Mouse (Mus musculus) left cerebral cortex, postnatal 25 days (tissue): ENCODE results near the gene Fam131c. TPM values are rescaled to one million over a fixed set of nuclear protein-coding genes. Genes with fewer than 3 reads are reported as not detected.

ENCODE experiments used
- DNase-seq, 2 experiments: peaks; one replicate each; pipeline ENCODE4 v3.0.0; 2022; ENCODE audit warnings: low spot score in 2 of 2, mixed read lengths in 1 of 2
- intact Hi-C: fragments of 180-260 bp; cut with DNase I; formaldehyde crosslinking; loops from one replicate; pipeline ENCODE4 v1.15.1; 2025
- total RNA-seq, 2 experiments: library from RNA; stranded (reverse); gene quantifications; 2 replicates each; pipeline ENCODE4 v1.2.3; 2021

Gene Fam131c
- 1 to 10 TPM; 3.1 to 3.5 TPM for total RNA-seq

GRCm38 (mm10) chr4:141367997-141368791 lies at the start of gene Fam131c:
Fam131c (plus strand) TSS chr4:141368220.
- no peak for DNase-seq
- intact Hi-C loops = no loop called here

- intact Hi-C loops = no loop called here
- DNase-seq = no peak
Observed at GRCm38 (mm10) chr4:141322526-141322925, 45.5 kb upstream of the Fam131c start.

GRCm38 (mm10) chr4:141324771-141325191 lies 43.2 kb upstream of the Fam131c start:
- DNase-seq = no peak
- intact Hi-C loops = no loop called here

GRCm38 (mm10) chr4:141325636-141326035 lies 42.4 kb upstream of the Fam131c start:
- intact Hi-C loops = no loop called here
- DNase-seq = no peak

- intact Hi-C loops = no loop called here
- no peak for DNase-seq
Observed at GRCm38 (mm10) chr4:141327075-141327474, 40.9 kb upstream of the Fam131c start.

GRCm38 (mm10) chr4:141328742-141329141 lies 39.3 kb upstream of the Fam131c start:
- intact Hi-C loops = no loop called here
- no peak for DNase-seq

- no peak for DNase-seq
Observed at GRCm38 (mm10) chr4:141329968-141330367, 38.1 kb upstream of the Fam131c start.

GRCm38 (mm10) chr4:141331446-141331845 lies 36.6 kb upstream of the Fam131c start:
- intact Hi-C loops = no loop called here
- DNase-seq = no peak

More at GRCm38 (mm10) chr4:141329968-141330367, 38.1 kb upstream of the Fam131c start:
- intact Hi-C loops = no loop called here

GRCm38 (mm10) chr4:141332258-141332657 lies 35.8 kb upstream of the Fam131c start:
- intact Hi-C loops = no loop called here
- DNase-seq = no peak

- DNase-seq = no peak
- intact Hi-C loops = no loop called here
Observed at GRCm38 (mm10) chr4:141334695-141335094, 33.3 kb upstream of the Fam131c start.

GRCm38 (mm10) chr4:141335263-141335796 lies 32.7 kb upstream of the Fam131c start:
- intact Hi-C loops = no loop called here
- DNase-seq = no peak

GRCm38 (mm10) chr4:141336196-141336595 lies 31.8 kb upstream of the Fam131c start:
- no peak for DNase-seq
- intact Hi-C loops = no loop called here

GRCm38 (mm10) chr4:141337986-141338385 lies 30.0 kb upstream of the Fam131c start:
- intact Hi-C loops = no loop called here
- DNase-seq = no peak

GRCm38 (mm10) chr4:141338853-141339252 lies 29.2 kb upstream of the Fam131c start:
- intact Hi-C loops = no loop called here
- DNase-seq = no peak

GRCm38 (mm10) chr4:141341477-141341876 lies 26.5 kb upstream of the Fam131c start:
- DNase-seq = no peak
- intact Hi-C loops = no loop called here

GRCm38 (mm10) chr4:141343515-141343914 lies 24.5 kb upstream of the Fam131c start:
- intact Hi-C loops = no loop called here
- DNase-seq = no peak

- no peak for DNase-seq
- intact Hi-C loops = loop anchor here (1.0 kb wide), 1 partner anchor 12 kb away; no protein-coding TSS in a partner anchor
Observed at GRCm38 (mm10) chr4:141345219-141345618, 22.8 kb upstream of the Fam131c start.

GRCm38 (mm10) chr4:141347365-141347797 lies 20.6 kb upstream of the Fam131c start:
- intact Hi-C loops = no loop called here
- DNase-seq = no peak

GRCm38 (mm10) chr4:141348616-141349015 lies 19.4 kb upstream of the Fam131c start:
- intact Hi-C loops = no loop called here
- no peak for DNase-seq

- intact Hi-C loops = no loop called here
- no peak for DNase-seq
Observed at GRCm38 (mm10) chr4:141350015-141350414, 18.0 kb upstream of the Fam131c start.

- no peak for DNase-seq
- intact Hi-C loops = no loop called here
Observed at GRCm38 (mm10) chr4:141351972-141352371, 16.0 kb upstream of the Fam131c start.
